Mouse (Mus musculus) adrenal gland, adult 2 months (tissue): ENCODE data around the gene Dip2a. TPM values are rescaled to one million over a fixed set of nuclear protein-coding genes. Genes with fewer than 3 reads are reported as not detected.
A peak's percentile ranks its signal among the peaks of the same experiment; 100 is the strongest.

ENCODE experiments used
- DNase-seq: peaks from one replicate; pipeline ENCODE4 v3.0.0; 2021
- polyA plus RNA-seq: library from polyadenylated mRNA; depleted of rRNA; stranded (reverse); fragments of >200 nt; gene quantifications from 2 replicates; pipeline ENCODE4 v1.2.3, GENCODE M21; 2012
- total RNA-seq, 2 experiments: library from RNA; stranded (reverse); gene quantifications; 2 replicates each; pipeline ENCODE4 v1.2.3; 2021

The Dip2a gene
- total and polyA plus RNA-seq, 3 experiments = 16.7 to 23.8 (median 19.2) TPM

DNA sequence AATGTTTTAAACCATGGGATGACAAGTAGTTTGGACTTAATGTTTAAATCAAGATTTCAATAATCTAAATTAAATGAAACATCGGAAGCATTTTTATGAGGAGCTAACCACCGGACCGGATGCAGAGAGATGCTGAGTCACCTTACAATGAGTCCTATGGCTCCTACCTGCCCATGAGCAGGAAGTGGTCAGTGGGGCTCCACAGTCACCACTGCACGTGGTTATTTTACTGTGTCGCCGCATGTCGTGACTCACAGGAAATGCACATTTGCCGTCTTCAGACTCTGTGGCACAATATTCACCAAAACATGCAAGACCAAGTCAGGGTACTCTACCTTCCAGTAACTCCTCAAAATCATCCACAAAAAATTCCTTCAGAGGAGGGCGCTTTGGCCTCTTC, 38.4 kb downstream of the Dip2a start:
- no peak for DNase-seq

DNA sequence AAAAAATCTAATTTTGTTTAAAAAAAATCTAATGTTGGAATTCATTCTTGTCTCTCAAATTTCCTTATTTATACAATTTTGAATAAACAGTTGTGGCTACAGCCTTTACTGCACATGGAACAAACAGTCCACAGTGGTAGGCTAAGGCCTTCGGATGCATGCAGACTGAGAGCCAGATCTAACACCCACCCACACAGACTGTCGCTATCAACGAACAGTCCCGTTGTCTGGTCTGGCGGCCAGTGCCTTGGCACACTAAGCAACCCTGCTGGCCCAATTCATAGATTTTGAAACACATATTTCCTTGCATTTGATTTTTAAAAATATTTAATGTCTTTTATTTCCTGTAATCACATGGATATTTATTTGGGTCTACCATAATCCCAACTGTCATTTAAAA, 45.0 kb downstream of the Dip2a start:
- no peak for DNase-seq

- DNase-seq = no peak
Measured at GRCm38 (mm10) chr10:76293222-76293621, 51.9 kb downstream of the Dip2a start.

GRCm38 (mm10) chr10:76289936-76290671, 55.0 kb downstream of the Dip2a start:
- DNase-seq = no peak

- DNase-seq = no peak
Measured at GRCm38 (mm10) chr10:76289052-76289451, 56.0 kb downstream of the Dip2a start.

GRCm38 (mm10) chr10:76288268-76288993, 56.7 kb downstream of the Dip2a start:
- DNase-seq = no peak

DNA sequence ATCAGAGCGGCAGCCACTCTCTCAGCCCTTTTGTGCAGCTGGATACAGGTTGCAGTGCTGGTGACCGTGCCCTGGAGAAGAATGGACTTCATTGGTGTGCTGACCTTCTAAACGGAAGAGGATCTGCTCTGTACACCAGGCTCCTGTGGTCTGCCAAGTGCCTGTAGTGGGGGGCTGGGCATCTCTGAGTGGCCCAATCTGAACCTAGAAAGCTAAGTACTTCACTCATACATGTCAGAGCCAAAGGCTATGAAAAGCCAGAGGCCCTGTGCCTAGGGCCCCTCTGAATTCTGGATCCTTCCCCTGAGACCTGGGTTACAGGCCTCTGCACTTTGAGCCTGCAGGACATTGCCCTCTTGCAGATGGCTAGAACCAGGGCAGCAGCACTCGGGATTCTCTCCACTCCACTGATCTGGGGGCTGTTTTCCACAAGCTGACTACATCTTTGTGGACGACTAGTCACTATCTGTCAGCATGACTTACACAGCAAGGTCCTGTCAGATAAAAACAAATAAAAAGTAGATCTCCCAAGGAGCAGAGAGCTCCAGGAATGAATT, 66.5 kb downstream of the Dip2a start:
- DNase-seq = no peak

GRCm38 (mm10) chr10:76275256-76275655, 69.8 kb downstream of the Dip2a start:
- DNase-seq = no peak

DNA sequence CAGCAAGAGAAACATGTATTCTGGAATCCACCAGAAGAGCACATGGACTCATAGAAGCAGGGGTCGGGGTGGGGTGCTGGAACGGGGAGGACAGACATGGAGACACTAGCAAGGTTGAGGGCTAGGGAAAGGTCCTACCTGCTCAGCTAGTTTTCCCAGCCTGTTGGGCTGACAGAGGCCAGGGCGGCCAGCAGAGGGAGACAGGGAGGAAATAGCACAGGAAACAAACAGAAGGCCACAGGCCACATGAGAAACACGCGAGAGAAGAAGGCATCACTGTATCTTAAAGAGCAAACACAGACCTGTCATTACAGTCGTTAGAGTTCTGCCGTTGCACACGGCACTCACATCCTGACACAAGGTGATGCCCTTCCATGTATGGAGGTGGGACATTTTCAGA, 73.9 kb downstream of the Dip2a start:
- peak; percentile 17 for DNase-seq

- DNase-seq = no peak
Measured at GRCm38 (mm10) chr10:76262431-76262830, 82.7 kb downstream of the Dip2a start.

DNA sequence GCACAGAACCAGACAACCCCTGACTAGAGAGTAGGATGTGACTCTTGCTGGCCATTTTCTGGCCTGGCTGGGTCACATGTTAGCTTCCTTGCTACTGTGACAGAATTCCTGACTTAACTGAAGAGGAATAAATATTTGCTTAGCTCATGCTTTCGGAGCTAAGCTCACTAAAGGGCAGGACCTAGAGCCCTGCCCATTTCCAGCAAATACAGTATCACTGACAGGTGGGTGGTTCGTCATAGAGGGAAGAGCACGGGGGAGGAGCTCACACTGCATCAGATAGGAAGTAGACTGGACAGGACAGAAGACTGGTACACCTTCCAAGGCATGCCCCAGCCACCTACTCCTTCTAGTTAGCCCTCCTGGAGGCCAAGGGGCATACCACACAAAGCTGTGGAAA, 83.6 kb downstream of the Dip2a start:
- DNase-seq = no peak

GRCm38 (mm10) chr10:76260358-76261059, 84.6 kb downstream of the Dip2a start:
- no peak for DNase-seq

DNA sequence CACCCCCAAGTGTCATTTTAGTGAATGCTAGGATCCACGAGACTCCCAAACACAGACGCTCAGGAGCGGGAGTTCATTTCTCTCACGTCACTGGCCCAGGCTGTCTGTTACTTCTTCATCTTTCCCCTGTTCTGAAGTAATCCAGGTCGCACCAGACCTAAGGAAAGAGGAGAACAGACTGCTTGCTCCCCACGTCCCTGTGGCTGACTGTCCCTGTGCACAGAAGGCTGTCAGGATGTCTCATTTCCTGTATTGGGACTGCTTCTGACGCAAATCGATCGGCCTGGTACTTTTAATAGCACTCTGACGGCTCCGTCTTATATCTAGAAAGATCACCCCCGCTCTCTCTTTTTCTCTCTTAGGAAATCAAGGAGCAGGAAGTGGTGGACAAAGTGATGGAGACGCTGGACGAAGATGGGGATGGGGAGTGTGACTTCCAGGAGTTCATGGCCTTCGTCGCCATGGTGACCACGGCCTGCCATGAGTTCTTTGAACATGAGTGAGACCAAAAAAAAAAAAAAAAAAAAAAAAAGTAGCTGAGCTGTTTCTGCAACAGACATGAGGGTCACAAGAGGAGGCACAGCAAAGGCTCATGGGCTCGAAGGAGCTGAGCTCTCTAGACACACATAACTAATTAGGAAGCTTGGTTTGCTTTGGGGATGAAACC, 85.4 kb downstream of the Dip2a start:
- no peak for DNase-seq

- peak; percentile 80 for DNase-seq
Measured at GRCm38 (mm10) chr10:76257719-76258390, 87.2 kb downstream of the Dip2a start.

- DNase-seq = no peak
Measured at GRCm38 (mm10) chr10:76257231-76257630, 87.9 kb downstream of the Dip2a start.

DNA sequence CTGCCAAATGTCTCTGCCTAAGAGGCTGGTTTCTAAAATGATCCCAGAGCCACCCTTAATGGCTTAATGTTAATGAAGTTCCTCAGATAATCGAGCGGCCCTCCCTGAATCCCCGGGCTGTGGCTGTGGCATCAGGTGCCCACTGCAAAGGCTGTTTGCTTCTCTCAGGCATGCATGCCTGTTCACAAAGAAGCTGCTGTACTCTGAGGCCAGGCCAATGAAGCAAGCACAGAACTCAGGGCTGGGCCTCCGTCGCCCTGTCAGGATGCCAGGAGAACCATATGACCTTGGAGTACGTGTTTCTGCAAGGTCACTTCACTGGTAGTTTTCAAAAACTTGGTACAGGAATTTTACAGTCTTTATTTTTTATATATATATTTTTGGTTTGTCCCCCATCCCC, 89.5 kb downstream of the Dip2a start:
- peak; percentile 26 for DNase-seq

DNA sequence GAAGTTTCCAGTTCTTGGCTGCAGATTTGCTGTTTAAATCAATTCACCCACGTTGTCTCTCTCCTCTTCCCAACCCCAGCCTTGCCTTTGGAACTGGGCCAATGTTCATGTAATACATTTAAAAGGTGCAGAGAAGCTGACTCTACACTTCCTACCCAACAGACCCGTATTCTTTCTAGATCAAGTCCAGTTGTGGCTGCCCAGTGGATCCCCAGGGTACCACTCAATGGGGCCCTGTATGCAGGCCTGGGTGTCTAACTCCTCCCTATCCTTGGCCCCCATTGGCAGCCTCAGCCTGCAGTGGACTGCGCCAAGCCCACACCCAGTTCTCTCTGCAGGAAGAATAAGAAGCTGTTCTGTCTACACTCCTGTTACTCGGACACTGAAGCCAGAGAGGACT, 91.6 kb downstream of the Dip2a start, which contains the start of gene S100b:
S100b (plus strand) TSS at position 318 of the 400 bp plus-strand sequence.
- DNase-seq = peak; percentile 19

DNA sequence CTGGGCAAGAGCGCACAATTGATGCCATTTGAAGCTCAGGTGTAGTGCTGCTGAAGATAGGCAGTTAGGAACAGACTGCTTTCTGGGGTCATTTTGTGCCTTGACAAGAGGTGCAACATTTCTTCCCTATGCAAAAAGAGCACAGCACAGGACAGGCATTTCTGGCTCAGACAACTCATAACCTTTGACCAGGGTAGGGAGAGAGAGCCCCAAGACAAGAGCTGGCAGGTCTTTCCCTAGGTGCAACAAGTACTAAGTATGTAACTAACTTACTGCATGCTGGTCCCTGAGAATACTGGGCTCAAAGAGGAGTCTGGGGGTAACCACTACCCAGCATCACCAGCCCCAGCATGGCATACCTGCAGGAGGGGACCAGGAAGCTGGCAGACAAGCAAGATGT, 92.0 kb downstream of the Dip2a start:
- DNase-seq = no peak

DNA sequence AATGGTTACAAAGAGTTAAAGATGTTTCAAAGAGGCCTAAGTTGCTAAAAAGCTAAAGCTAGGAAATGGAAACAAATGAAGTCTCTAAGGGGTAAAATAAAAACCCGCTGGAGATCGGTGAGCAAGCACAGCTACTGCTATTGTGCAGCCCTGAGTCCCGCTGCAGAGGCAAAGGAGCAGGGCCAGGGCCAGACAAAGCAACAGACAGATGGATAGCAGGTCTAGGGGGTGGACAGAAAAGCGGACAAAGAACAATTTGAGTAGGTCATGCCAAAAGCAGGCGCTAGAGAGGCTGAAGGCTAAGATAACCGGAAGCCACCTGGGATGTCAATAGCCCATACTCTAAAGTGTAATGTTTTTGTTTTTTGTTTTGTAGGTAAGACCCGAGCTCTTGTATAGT, 94.2 kb downstream of the Dip2a start:
- no peak for DNase-seq

- DNase-seq = no peak
Measured at GRCm38 (mm10) chr10:76248647-76248968, 96.5 kb downstream of the Dip2a start.

GRCm38 (mm10) chr10:76247960-76248646, 97.0 kb downstream of the Dip2a start:
- no peak for DNase-seq
